Mouse (Mus musculus) adrenal gland, postnatal 10 days (tissue): ENCODE results near the gene Sim2. TPM values are rescaled to one million over a fixed set of nuclear protein-coding genes. Genes with fewer than 3 reads are reported as not detected.

Experiments
- DNase-seq: peaks from one replicate; pipeline ENCODE4 v3.0.0; 2021; ENCODE audit warnings: mixed read lengths
- total RNA-seq, 2 experiments: library from RNA; stranded (reverse); gene quantifications; 2 replicates each; pipeline ENCODE4 v1.2.3; 2021

Sim2 gene
- total RNA-seq, 2 experiments from 2014 or later: 0.09 TPM; not detected in 1

GRCm38 (mm10) chr16:94096479-94096878 is 11.7 kb downstream of the Sim2 start:
- DNase-seq: no peak

- DNase-seq: no peak
Observed at GRCm38 (mm10) chr16:94097724-94098455, 13.2 kb downstream of the Sim2 start.

GRCm38 (mm10) chr16:94113160-94113559 is 28.4 kb downstream of the Sim2 start:
- DNase-seq: no peak

- no peak for DNase-seq
Observed at GRCm38 (mm10) chr16:94114693-94115092, 30.0 kb downstream of the Sim2 start.

- DNase-seq: no peak
Observed at GRCm38 (mm10) chr16:94117333-94117732, 32.6 kb downstream of the Sim2 start.

GRCm38 (mm10) chr16:94118394-94118793 is 33.7 kb downstream of the Sim2 start:
- DNase-seq: no peak

GRCm38 (mm10) chr16:94122347-94122746 is 37.6 kb downstream of the Sim2 start:
- no peak for DNase-seq

GRCm38 (mm10) chr16:94123247-94123646 is 38.5 kb downstream of the Sim2 start:
- DNase-seq: peak; percentile 83

GRCm38 (mm10) chr16:94125172-94125981 is 40.6 kb downstream of the Sim2 start:
- no peak for DNase-seq

- no peak for DNase-seq
Observed at GRCm38 (mm10) chr16:94126200-94126599, 41.5 kb downstream of the Sim2 start.

- no peak for DNase-seq
Observed at GRCm38 (mm10) chr16:94128236-94128835, 43.6 kb downstream of the Sim2 start.

GRCm38 (mm10) chr16:94134218-94134617 is 49.5 kb downstream of the Sim2 start:
- DNase-seq: no peak

GRCm38 (mm10) chr16:94140746-94141145 is 56.0 kb downstream of the Sim2 start:
- DNase-seq: no peak

- DNase-seq: peak; percentile 35
Observed at GRCm38 (mm10) chr16:94143325-94143724, 58.6 kb downstream of the Sim2 start.

- DNase-seq: no peak
Observed at GRCm38 (mm10) chr16:94148139-94148538, 63.4 kb downstream of the Sim2 start.

- no peak for DNase-seq
Observed at GRCm38 (mm10) chr16:94150125-94151103, 65.7 kb downstream of the Sim2 start.

GRCm38 (mm10) chr16:94155041-94155653 is 70.4 kb downstream of the Sim2 start:
- peak; percentile 21 for DNase-seq

- no peak for DNase-seq
Observed at GRCm38 (mm10) chr16:94157819-94158218, 73.1 kb downstream of the Sim2 start.

GRCm38 (mm10) chr16:94162000-94162399 is 77.3 kb downstream of the Sim2 start:
- no peak for DNase-seq

GRCm38 (mm10) chr16:94163051-94163450 is 78.3 kb downstream of the Sim2 start:
- peak; percentile 68 for DNase-seq

- no peak for DNase-seq
Observed at GRCm38 (mm10) chr16:94164236-94164635, 79.5 kb downstream of the Sim2 start.
